Mouse (Mus musculus) CD4-positive, CD25-positive, alpha-beta regulatory T cell (primary cell): ENCODE measurements around the gene BC030870. TPM values are rescaled to one million over a fixed set of nuclear protein-coding genes. Genes with fewer than 3 reads are reported as not detected.

Experiments
- polyA plus RNA-seq: library from polyadenylated mRNA; unstranded; fragments of 100-300 nt; shearing (Covaris generic); gene quantifications from one replicate; pipeline ENCODE4 v1.2.1, GENCODE M21; 2017

The BC030870 gene
- polyA plus RNA-seq: not detected

DNA sequence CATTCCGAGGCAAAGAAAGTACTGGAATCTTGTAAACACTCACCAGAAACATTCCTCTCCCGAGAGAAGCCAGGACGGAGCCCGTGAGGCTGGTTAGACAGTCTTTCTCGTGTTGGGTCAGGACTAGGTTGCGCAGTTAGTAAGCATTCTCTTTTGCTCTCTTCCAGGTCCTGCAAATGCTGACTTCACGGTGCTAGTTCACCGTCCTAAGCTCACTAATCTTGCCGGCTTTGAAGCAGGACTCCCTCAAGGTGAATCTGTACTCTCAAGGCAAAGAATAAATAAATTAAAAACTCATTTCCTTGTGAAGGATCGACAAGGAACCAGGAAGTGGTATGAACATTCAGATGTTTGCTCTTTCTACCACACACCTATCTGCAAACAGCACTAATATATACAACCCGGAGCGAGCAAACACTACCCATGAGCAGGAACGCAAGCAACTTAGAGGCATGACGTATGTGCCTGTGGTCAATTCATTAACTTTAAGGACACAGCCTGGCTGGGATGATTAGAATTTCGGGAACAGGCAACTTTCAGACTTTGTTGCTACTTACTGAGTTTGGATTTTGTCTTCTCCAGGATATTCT, at the start of gene BC030870:
Gene BC030870 (minus strand): TSS at position 365 of the 590 bp plus-strand sequence.

DNA sequence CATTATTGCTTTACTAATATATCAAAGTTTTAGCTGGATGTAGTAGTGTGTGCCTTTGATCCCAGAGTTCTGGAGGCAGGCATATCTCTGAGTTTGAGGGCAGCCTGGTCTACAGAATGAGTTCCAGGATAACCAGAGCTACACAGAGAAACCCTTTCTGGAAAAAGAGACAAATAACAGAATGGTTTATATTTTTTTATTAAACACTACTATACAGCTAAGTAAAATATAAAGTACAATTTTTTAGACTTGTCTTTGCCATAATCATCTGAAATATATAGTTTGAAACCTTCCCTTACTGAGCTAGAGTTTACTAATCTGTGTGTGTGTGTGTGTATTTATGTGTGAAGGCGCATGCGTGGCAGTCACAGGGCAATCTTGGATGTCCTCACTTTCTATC, 54.6 kb downstream of the BC030870 start, which contains the start of gene Gm10663:
Gene Gm10663 (plus strand): TSS at position 301 of the 400 bp plus-strand sequence.

DNA sequence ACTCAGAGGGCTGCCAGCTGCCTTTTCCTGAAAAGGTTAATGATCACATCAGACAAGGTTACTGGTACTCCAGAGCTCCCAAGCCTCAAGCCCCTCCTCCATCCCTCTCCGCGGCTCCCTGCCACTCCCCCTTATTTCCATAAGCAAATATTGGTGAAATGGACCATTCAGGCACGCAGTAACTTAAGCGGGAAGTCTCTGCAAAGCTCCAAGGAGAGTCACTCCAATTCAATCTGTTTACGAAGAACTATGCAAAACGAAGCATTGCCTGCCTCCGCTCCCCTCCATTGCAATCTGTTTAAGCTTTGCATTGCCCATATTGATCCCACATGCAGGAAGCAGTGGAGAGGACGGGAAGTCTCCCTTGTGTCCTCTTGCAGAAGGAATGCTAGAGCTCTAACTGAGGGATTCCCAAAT, 92.2 kb downstream of the BC030870 start, which contains the start of gene Apela:
Gene Apela (minus strand): TSS at position 220 of the 417 bp plus-strand sequence.

Other genes starting within 250 kb of the BC030870 start
- 87.3 TPM for gene Tmem192, start 182.4 kb downstream of the BC030870 start, polyA plus RNA-seq
- gene Trim75, start 141.7 kb downstream of the BC030870 start, polyA plus RNA-seq: 0.07 TPM
- not detected for gene Trim61, start 111.0 kb downstream of the BC030870 start, polyA plus RNA-seq
- gene Trim60, start 111.0 kb downstream of the BC030870 start, polyA plus RNA-seq: 0.06 TPM
- not detected for gene Apela, start 92.2 kb downstream of the BC030870 start, polyA plus RNA-seq
- not detected for gene Gm10663, start 54.5 kb downstream of the BC030870 start, polyA plus RNA-seq